Mouse (Mus musculus) thymus, postnatal 25 days (tissue): ENCODE measurements around the gene Krt24.
A peak's percentile ranks its signal among the peaks of the same experiment; 100 is the strongest.

Experiments
- DNase-seq: peaks from one replicate; pipeline ENCODE4 v3.0.0; 2022

The Krt24 gene

GRCm38 (mm10) chr11:99284833-99285312 lies at the start of gene Krt24:
Krt24 (minus strand) TSS chr11:99285262.
- peak; percentile 2 for DNase-seq

DNA sequence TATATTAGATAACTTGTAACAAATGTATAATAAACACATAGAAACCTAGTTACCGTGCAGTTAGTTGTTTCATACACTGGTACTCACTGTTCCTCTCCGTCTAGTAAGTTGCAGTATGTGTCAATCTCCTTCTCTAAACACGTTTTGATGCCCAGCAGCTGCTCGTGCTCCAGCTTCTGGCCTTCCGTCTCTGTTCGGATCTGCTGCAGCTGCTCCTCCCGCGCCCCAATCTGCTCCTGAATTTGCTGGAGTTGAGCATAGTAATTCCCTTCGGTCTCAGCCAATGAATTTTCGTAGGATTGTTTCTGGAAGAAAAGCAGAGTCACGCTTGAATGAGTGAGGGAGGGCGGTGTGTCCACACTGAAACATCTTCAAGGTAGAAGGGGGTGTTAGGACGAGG lies 48.4 kb upstream of the Krt24 start:
- DNase-seq: no peak

- DNase-seq: no peak
These were observed 44.6 kb upstream of the Krt24 start for GRCm38 (mm10) chr11:99329655-99330054.

DNA sequence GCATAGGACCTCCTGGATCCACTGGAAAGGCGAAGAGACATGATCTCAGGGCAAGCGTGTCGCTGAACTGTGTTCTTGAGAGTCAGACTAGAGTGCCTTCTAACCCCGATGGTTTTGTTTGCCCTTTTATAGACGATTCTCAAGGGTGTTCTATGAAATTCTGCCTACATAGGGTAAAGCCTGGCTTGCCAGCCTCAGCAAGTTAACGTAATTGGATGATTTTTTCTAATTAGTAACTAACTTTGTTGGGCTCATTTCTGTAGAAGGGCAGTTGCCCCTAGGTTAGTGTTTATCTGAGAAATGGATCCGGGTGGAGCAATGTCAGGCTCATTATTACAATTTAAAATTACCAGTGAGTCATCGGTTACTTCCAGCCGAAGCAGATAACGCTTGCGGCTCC lies 37.8 kb upstream of the Krt24 start, which contains the start of gene Krt25:
Krt25 (minus strand) TSS at position 101 of the 400 bp plus-strand sequence.
- DNase-seq: no peak

- no peak for DNase-seq
These were observed 36.0 kb upstream of the Krt24 start for GRCm38 (mm10) chr11:99321094-99321493.

DNA sequence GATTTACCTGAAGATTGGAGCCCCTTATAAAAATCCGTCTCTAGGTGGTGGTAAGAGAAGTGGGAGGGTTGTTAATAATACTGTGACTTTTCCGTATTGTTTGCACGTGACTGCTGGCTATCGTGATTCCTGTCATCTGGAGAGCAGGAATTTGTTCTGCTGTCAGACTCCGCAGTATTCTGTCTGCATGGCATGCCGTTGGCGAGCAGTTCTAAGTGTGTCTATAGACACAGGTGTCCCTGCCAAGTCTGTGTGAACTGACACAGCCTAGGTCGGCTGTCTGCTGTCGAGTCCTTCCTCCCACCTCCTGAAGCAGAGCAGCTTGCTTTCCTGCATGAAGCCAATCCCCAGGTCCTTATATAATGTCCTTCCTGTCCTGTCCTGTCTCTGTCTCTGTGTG lies 34.1 kb upstream of the Krt24 start:
- DNase-seq: no peak

GRCm38 (mm10) chr11:99316543-99316942 lies 31.5 kb upstream of the Krt24 start:
- DNase-seq: no peak

DNA sequence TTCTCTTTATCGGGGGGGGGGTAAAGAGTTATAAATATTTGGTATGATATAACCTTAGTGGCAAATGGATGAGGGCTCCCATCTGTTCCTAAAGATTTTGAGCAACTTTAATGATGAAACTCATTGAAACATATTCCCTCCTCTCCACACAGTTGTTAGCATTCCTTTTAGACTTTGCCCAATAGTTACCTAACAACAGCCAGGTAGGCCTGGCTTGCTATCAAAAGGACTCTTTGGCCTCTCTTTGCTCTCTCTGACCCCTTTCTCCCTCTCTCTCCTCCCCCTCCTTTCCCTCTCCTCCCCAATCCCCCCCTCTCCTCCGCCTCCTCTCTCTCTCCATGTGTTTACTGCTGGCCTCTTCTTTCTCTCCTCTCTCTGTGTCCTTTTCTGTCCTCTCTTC lies 29.5 kb upstream of the Krt24 start:
- no peak for DNase-seq

GRCm38 (mm10) chr11:99310882-99311281 lies 25.8 kb upstream of the Krt24 start:
- peak; percentile 3 for DNase-seq

- peak; percentile 58 for DNase-seq
These were observed 22.5 kb upstream of the Krt24 start for GRCm38 (mm10) chr11:99307579-99307978.

- no peak for DNase-seq
These were observed 10.0 kb upstream of the Krt24 start for GRCm38 (mm10) chr11:99295039-99295438.

- peak; percentile 61 for DNase-seq
These were observed 7.8 kb upstream of the Krt24 start for GRCm38 (mm10) chr11:99292846-99293245.

DNA sequence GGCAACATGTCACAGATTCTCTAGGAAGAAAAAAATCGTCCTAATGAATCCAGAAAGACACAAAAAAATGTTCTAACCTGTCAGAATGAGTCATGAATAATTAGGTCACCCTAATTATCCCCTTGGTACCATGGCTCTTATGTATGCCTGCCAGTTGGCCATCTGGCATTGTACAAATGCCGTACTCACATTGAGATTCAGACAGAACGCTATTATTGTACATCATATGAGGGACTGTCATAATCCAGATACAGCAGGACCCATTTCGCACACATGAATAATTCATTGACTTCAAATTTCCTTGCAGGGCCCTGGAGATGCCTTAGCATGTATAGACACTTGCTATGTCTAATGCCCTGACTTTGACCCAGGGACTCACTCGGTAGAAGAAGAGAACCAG lies 1.1 kb downstream of the Krt24 start:
- DNase-seq: no peak

DNA sequence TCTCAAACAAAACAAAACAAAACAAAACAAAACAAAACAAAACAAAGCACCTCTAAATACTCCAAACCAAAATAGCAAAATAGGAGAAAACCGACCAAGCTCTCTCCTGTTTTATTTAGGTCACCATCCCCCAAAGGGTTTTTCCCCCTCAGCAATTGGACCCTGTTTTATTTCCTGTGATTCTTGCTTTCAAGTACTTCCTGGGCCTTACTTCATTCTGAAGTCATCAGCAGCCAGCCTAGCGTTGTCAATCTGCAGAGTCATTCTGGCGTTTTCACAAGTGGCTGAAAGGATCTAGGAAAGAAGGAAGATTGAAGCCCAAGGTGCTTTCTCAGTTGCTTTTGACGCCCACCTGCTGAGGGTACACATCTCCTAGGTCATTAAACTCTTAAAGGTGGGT lies 1.7 kb downstream of the Krt24 start:
- no peak for DNase-seq

DNA sequence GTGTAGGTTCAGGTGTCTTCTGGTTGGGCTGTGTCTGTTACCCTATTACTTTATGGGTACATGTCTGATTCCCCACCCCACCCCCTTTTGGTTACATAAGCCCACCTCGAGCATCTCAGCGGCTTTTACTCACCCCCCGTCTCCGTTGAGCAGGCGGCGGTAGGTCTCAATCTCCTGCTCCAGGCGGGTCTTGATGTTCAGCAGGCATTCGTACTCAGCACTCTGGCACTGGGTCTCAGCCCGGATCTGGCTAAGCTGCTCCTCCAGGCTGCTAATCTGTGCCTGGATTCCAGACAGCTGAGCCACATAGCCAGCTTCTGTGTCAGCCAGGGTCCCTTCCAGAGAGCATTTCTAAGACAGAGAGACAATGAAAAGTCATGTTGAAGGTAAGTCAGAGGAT lies 3.9 kb downstream of the Krt24 start:
- DNase-seq: no peak

DNA sequence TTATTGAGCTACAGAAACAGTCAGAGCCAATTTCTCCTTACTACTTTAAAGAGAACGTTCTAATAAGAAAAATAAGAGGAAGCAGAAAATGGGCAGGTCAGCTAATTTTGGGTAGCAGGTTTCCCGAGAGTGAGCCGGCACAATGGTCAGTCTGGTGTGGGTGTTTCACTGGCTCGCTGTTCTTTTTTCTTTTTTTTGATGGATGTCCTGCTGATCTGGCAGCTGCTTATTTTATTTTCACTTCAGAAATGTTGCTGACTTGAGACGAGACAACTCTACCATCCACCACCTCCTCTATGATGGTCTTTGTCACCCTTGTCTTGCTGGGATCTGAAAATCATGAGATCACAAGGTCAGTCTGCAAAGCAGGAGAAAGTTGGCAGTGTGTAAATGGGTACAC lies 5.1 kb downstream of the Krt24 start:
- DNase-seq: no peak

DNA sequence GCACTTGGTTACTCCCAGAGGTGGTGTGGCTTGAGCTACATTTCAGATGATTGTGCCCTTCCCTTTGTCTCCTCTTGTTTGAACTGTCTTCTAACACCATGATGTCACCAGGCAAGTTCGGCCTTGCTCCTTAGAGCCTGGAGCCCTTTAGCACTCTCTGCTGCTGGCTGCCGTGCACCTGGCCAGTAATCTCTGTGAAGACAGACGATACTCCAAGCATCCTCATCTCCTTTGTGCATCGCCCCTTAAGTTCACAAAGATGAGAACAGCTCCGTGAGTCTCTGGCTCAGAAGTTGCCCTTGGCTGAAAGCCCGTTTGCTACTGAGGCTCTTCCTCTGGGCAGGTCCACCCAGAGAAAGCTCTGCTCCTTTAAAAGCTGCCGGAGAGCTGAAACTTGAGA lies 8.3 kb downstream of the Krt24 start:
- no peak for DNase-seq

- DNase-seq: no peak
These were observed 9.4 kb downstream of the Krt24 start for GRCm38 (mm10) chr11:99275624-99276023.

- DNase-seq: no peak
These were observed 12.3 kb downstream of the Krt24 start for GRCm38 (mm10) chr11:99272721-99273120.

GRCm38 (mm10) chr11:99269192-99269591 lies 15.9 kb downstream of the Krt24 start:
- DNase-seq: no peak

- no peak for DNase-seq
These were observed 19.3 kb downstream of the Krt24 start for GRCm38 (mm10) chr11:99265796-99266195.

- no peak for DNase-seq
These were observed 19.8 kb downstream of the Krt24 start for GRCm38 (mm10) chr11:99265220-99265619.

DNA sequence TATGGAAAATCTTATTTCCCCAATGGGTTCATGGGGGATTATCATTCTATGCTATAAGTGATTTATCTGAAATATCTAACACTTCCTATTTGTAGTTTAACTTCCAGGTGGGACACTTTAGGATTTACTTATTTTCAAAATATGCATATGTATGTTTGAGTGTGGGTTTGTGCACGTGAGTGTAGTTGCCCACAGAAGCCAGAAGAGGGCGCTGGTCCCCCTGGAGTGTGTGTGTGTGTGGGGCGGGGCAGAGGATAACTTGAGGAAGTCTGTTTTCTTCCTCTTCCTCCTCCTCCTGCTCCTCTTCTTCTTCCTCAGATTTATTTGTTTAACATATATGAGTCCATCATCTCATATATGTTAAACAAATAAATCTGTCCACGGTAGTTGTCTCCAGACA lies 28.8 kb downstream of the Krt24 start:
- no peak for DNase-seq

- peak; percentile 22 for DNase-seq
These were observed 29.7 kb downstream of the Krt24 start for GRCm38 (mm10) chr11:99255316-99255715.

DNA sequence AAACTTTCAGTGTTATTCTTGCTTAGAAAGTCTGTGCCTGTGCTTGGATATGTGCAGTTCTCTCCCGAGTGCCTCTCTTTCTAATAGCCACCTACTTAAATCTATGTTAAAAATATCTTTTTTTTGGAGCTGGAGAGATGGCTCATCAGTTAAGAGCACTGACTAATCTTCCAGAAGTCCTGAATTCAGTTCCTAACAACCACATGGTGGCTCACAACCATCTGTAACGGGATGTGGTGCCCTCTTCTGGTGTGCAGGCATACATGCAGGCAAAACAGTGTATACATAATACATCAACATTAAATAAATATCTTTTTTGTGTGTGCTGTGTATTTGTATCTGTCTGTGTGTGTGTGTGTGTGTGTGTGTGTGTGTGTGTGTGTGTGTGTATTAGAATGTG lies 31.2 kb downstream of the Krt24 start:
- DNase-seq: no peak

GRCm38 (mm10) chr11:99252671-99253070 lies 32.4 kb downstream of the Krt24 start:
- DNase-seq: no peak
